Mouse (Mus musculus): ENCODE data around the gene Adamts7. TPM values are rescaled to one million over a fixed set of nuclear protein-coding genes. Genes with fewer than 3 reads are reported as not detected.

The Adamts7 gene
- polyA plus RNA-seq, 1 experiment from 2014 or later = 13.6 TPM

DNA sequence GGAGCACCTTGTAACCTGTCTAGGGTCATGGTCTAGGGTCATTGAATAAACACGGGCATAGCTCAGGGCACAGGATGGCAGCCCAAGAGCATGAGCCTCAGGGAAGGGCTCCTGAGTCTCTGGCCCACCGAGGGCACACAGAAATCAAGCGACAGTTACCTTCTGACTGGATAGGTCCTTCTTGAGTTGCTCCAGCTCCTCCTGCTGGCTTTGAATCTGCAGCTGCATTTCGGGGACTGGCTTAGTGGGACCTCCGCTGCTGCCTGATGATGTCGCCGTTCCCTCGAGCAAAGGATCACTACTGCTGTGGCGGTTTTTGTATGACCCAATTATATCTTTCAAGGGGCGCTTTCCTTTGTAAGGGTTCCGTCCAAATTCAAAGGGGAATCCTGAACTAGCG, 64.3 kb downstream of the Adamts7 start:
- H3K4me1 ChIP-seq = no peaks in the 10 kb centered on the region

DNA sequence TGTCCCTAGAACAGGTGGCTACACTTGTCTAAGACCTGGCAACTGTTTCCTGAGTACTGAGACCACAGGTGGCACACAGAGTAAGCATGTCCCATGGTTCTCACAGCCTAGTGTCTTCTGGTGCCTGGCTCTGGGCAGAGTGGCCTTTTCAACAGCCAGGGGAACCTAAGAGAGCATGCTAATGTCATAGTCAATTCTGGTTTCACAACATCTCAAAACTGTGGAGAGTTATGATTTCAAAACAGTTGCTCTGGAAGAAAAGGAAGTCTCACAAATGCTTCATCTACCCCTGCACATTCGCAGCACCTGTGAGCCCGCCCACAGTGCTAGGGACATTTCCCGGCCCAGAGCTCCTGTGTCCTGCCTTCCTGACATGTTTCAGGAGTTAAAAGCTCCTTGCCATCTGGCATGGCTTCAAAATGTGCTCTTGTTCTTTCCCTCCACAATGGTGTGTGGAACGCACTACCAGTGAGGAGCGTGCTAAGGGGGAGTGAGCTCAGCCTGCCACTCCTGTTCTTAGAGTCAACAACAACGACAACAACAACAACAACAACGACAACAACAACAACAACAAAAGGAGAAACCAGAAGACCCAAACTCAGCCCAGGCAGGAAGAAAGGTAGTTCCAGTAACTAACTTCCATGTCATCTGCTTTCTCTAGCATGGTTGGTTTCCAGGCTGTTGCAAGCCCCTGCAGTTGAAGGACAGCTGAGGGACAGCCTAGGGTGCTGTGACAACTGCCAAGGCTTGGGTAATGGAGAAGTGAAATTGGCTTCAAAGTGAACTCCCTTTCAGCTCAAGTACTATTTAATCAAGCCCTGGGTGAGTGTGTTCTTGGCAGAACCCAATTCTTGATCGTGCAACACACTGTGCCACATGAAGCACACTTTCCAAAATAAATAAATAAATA, 70.2 kb downstream of the Adamts7 start:
- Histone ChIP-seq H3K4me1 (no peaks in the 10 kb centered on the region), H3K36me3 (ENCODE audit: poor library complexity, severe bottlenecking) (no peaks in the 10 kb centered on the region), H3K27me3 (no peaks in the 10 kb centered on the region), H3K4me3 (no peak overlapping the region), H3K9ac (no peak overlapping the region), H3K4me2 (no peak overlapping the region), H3K27ac (no peak overlapping the region), H3K9me3 (replicated peaks) (no peaks in the 10 kb centered on the region)
- ATAC-seq = no peak
- WGBS = 94% methylated on average over 8 of the region's 8 CpGs

More for the DNA sequence above, 64.3 kb downstream of the Adamts7 start:
- H3K27ac ChIP-seq = no peak overlapping the region
- ATAC-seq = no peak
- H3K9me3 ChIP-seq (replicated peaks) = no peaks in the 10 kb centered on the region
- peaks cover 23% of the 10 kb centered on the region for H3K36me3 ChIP-seq (ENCODE audit: poor library complexity, severe bottlenecking)
- H3K27me3 ChIP-seq = no peaks in the 10 kb centered on the region
- no peak overlapping the region for H3K9ac ChIP-seq
- WGBS = 77% methylated on average over 12 of the region's 12 CpGs
- no peak overlapping the region for H3K4me3 ChIP-seq
- no peak overlapping the region for H3K4me2 ChIP-seq

DNA sequence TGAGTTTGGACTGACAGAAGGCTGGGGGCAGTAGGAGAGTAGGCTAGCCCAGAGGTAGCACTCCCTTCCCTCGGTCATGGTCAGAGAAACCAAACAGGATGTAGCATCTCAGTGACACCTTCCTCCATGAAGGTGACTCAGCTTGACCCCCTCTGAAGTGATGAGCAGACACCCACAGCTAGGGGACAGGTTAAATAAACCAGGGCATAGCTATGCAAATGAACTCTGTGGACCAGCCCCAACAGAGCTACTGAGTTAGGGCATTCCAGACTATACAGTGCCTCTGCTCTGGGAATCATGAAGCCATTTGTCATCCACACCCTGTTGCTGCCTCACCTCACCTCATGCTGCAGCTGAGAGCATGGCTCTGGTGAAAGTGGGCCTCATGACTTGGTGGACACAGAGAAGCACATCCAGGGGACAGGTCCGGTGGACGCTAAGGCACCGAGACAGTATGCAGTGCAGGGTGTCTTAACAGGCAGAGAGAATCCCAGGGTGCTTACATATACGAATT, 71.1 kb downstream of the Adamts7 start:
- WGBS = 92% methylated on average over 5 of the region's 5 CpGs
- no peaks in the 10 kb centered on the region for H3K27me3 ChIP-seq
- no peaks in the 10 kb centered on the region for H3K4me1 ChIP-seq
- H3K4me3 ChIP-seq = no peak overlapping the region
- no peak overlapping the region for H3K9ac ChIP-seq
- no peak overlapping the region for H3K4me2 ChIP-seq
- no peak overlapping the region for H3K27ac ChIP-seq
- H3K36me3 ChIP-seq (ENCODE audit: poor library complexity, severe bottlenecking) = no peaks in the 10 kb centered on the region
- H3K9me3 ChIP-seq (replicated peaks) = no peaks in the 10 kb centered on the region
- ATAC-seq = no peak

DNA sequence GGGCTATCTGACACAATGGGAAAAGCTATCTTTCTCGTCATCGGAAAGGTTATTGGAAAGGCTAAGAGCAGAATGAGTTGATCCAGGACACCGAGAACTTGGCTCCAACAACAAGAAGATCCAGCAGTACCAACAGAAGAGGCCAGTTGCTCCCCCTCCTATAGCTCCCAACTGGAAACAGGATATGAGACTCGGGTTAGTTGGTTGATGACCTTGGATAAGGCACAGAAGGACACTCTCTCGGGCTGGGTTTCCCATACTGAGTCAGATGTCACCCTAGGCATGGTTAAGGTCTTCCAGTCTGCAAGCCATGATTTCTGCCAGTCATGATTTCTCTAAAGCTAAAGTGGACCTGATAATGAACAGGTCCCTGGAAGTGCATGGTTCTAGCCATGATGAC, 71.9 kb downstream of the Adamts7 start:
- no peaks in the 10 kb centered on the region for H3K36me3 ChIP-seq (ENCODE audit: poor library complexity, severe bottlenecking)
- ATAC-seq = no peak
- no peak overlapping the region for H3K4me2 ChIP-seq
- H3K4me3 ChIP-seq = no peak overlapping the region
- no peak overlapping the region for H3K27ac ChIP-seq
- WGBS = 95% methylated on average over 5 of the region's 5 CpGs
- H3K9ac ChIP-seq = no peak overlapping the region
- no peaks in the 10 kb centered on the region for H3K27me3 ChIP-seq
- no peaks in the 10 kb centered on the region for H3K4me1 ChIP-seq
- H3K9me3 ChIP-seq (replicated peaks) = no peaks in the 10 kb centered on the region

DNA sequence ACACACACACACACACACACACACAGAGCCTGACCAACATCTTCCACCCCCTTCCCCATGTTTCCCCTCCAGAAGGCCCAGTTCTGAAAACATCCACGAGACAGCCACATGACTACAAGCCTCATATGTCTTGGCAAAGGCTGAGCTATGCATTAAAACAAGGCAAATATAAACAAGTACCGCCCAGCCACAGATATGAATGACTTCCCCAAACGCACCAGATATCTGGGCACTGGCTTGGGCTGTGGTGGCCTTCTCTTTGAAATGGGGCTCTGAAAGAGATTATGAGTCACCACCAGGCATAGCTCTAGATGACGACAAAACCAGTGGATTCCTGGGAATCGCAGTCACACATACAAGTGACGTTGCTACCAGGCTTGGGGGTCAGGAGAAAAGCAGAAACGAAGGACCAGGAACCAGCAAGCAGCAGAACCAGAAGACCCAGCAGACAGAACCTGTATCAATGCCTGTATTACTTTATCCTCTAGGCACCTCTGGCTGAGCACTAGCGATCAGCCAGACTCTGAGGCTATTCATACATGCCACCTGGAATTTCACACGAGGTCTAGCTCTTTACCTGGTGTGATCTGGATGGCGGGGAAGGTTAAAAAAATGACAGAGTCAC, 72.5 kb downstream of the Adamts7 start:
- H3K4me1 ChIP-seq = no peaks in the 10 kb centered on the region
- H3K9me3 ChIP-seq (replicated peaks) = no peaks in the 10 kb centered on the region
- no peak overlapping the region for H3K4me2 ChIP-seq
- ATAC-seq = no peak
- 90% methylated on average over 10 of the region's 10 CpGs for WGBS
- no peaks in the 10 kb centered on the region for H3K36me3 ChIP-seq (ENCODE audit: poor library complexity, severe bottlenecking)
- no peaks in the 10 kb centered on the region for H3K27me3 ChIP-seq
- H3K4me3 ChIP-seq = no peak overlapping the region
- H3K27ac ChIP-seq = no peak overlapping the region
- H3K9ac ChIP-seq = no peak overlapping the region

DNA sequence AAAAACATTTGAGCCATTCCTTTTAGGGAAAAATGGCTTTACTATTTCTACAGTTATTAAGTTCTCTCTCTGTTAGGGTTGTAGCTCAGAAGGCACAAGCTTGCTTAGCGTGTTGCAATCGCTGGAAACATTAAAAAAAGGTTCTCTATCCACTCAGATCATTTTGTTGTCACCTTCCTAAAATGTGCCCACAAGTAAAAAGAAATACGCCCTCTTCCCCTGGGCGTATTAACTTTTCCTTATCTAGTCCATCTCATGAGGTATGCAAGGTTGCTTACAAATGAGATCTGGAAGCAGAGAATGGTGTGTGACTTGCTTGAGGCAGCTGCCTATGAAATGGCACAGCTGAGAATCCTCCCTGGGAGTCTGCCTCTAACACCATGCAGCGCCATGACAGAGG, 73.9 kb downstream of the Adamts7 start:
- Histone ChIP-seq H3K27ac (no peak overlapping the region), H3K9ac (no peak overlapping the region), H3K9me3 (replicated peaks) (no peaks in the 10 kb centered on the region), H3K4me2 (no peak overlapping the region), H3K4me1 (no peaks in the 10 kb centered on the region), H3K27me3 (no peaks in the 10 kb centered on the region), H3K36me3 (ENCODE audit: poor library complexity, severe bottlenecking) (no peaks in the 10 kb centered on the region), H3K4me3 (no peak overlapping the region)
- 96% methylated on average over 5 of the region's 5 CpGs for WGBS
- no peak for ATAC-seq

DNA sequence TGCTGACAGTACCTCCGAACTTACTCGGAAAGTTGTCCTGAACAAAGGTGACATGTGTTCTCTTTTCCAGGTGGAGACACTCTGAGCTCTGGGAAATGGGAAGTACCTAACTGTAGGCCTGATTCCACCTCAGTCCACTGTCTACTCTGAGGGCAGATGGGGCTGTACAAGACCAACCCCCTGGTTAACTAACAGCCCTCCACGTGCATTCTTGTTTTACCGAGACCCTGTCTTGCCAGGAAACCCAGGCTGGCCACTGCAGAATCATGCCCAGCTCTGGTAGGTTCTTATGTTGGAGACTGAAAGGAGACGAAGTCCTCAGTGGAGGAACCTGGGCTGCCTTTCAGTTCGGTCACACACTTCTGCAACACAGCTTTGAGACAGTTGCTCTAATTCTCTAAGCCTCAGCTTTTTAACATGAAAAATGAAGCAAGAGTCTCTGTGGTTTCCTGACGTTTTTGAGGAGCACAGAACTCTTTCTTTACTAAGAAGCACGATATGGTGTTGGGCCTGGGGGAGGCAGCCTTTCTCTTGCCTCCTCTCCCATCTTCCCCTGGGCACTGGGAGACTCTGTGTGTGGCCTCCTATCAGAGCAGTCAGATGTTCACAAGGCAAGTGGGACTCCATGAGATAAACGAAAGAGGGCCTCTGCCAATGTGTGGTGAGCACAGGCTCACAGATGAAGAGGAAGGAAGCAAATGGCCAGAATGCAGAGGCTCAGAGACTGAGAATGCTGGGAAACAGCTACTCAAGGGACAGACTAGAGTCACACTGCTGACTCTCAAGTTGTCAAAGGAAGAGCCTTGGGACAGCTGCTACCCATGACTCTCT, 74.6 kb downstream of the Adamts7 start:
- Histone ChIP-seq H3K4me2 (no peak overlapping the region), H3K4me1 (no peaks in the 10 kb centered on the region), H3K9me3 (replicated peaks) (no peaks in the 10 kb centered on the region), H3K4me3 (no peak overlapping the region), H3K27ac (no peak overlapping the region), H3K27me3 (no peaks in the 10 kb centered on the region), H3K36me3 (ENCODE audit: poor library complexity, severe bottlenecking) (no peaks in the 10 kb centered on the region), H3K9ac (no peak overlapping the region)
- 84% methylated on average over 9 of the region's 9 CpGs for WGBS
- no peak for ATAC-seq

DNA sequence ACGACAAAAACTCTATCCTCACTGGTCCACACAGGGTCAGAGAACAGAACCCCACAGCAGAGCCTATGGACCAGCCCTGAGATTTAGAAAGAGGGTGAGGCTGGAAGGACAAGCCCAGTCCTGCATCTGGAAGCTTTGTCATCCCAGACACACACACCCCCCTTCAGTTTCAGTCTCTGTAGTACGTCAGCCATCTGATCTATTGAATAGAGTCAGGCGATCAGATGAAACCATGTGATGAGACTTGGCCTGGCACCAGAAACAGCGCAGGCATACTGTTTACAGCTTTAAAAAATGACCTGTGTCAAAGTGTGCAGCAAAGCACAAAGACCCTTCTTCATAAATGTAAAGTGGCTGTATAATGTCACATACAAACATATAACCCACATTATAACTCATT, 77.7 kb downstream of the Adamts7 start:
- Histone ChIP-seq H3K4me2 (no peak overlapping the region), H3K27ac (no peak overlapping the region), H3K27me3 (no peaks in the 10 kb centered on the region), H3K4me1 (no peaks in the 10 kb centered on the region), H3K9ac (no peak overlapping the region), H3K36me3 (ENCODE audit: poor library complexity, severe bottlenecking) (no peaks in the 10 kb centered on the region), H3K9me3 (replicated peaks) (no peaks in the 10 kb centered on the region), H3K4me3 (no peak overlapping the region)
- WGBS = 75% methylated on average over 4 of the region's 4 CpGs
- peak; percentile 56 for ATAC-seq

DNA sequence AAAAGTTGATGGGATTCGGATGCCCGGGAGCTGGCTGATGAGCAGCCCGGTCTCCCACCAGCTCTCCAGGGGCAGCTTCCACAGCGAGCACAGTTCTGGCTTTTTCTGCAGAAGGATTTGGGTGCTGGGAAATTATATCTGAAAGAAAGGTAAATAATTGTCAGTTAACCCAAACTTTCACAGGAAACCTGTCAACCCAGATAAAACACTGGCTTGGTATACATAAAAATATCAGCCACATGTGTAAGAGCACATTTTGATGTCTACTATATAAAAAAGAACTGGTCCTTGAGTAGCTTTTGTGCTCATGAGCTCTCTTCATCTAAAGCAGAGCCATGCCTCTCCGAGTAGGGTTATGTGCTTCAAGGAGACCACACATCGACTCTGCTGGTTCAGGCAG, 78.2 kb downstream of the Adamts7 start:
- no peaks in the 10 kb centered on the region for H3K9me3 ChIP-seq (replicated peaks)
- H3K36me3 ChIP-seq (ENCODE audit: poor library complexity, severe bottlenecking) = no peaks in the 10 kb centered on the region
- H3K27ac ChIP-seq = no peak overlapping the region

DNA sequence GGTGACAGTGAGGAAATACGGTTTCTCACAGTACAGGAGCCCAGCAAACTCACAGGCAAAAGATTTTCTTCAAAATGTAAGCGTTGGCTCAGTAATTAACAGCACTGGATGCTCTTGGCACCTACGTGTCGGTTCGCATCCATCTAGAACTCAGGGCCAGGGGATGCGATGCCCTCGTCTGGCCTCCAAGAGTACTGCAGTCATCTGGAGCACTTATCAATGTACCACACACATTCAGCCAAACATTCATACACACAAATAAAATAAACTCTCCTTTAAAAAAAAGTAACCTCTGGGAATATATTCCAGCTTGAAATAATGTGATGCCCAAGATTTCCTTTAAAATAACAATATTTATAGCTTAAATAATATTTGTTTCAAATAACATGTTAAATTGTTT, 78.7 kb downstream of the Adamts7 start:
- ATAC-seq = no peak
- Histone ChIP-seq H3K4me2 (no peak overlapping the region), H3K36me3 (ENCODE audit: poor library complexity, severe bottlenecking) (0 out of 2 replicates have a peak, but pooled peaks cover 4% of the 10 kb centered on the region), H3K4me3 (no peak overlapping the region), H3K27ac (no peak overlapping the region), H3K27me3 (no peaks in the 10 kb centered on the region), H3K9ac (no peak overlapping the region), H3K9me3 (replicated peaks) (no peaks in the 10 kb centered on the region), H3K4me1 (no peaks in the 10 kb centered on the region)
- 64% methylated on average over 7 of the region's 7 CpGs for WGBS

More for the DNA sequence above, 78.2 kb downstream of the Adamts7 start:
- no peak overlapping the region for H3K4me2 ChIP-seq
- no peak overlapping the region for H3K9ac ChIP-seq
- ATAC-seq = no peak
- H3K4me1 ChIP-seq = no peaks in the 10 kb centered on the region
- no peaks in the 10 kb centered on the region for H3K27me3 ChIP-seq
- H3K4me3 ChIP-seq = no peak overlapping the region
- 86% methylated on average over 6 of the region's 6 CpGs for WGBS

DNA sequence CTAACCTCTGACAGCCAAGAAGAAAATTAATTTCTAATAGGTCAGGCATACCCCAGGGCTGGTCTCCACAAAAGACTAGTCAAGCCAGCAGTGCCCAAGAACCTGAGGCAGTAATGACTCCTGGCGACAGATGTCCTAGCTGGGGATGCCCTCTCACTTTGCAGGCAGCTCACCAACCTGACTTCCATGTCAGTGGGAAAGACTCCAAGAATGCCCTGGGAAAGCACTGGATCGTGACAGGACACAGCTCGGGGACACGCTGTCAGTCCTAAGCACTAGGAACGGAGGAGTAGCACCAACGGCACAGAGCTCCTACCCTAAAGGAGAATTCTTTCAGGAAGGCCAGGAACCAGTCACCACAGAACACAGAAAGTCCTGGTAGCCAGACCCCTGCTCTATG, 79.4 kb downstream of the Adamts7 start:
- no peak for ATAC-seq
- WGBS = 97% methylated on average over 6 of the region's 6 CpGs
- H3K4me1 ChIP-seq = no peaks in the 10 kb centered on the region

DNA sequence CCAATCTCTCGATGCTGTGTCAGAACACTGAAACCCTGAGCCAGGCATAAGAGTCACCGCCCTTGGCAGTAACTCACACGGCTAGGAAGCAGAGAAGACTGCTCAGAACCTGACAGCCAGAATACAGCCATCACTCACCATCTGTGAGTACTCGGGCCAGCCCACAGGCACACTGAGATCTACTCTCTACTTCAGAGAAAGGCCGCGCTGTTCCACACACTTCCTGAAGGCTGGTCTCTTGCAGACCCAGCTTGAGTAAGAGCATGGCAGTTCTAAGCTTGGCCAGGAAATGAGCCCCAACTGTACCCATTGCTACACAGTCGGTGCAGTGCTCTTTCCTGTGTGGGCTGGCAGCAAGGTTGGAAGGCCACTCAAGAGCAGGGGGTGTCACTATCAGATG, 80.0 kb downstream of the Adamts7 start:
- H3K9ac ChIP-seq = no peak overlapping the region
- H3K27me3 ChIP-seq = no peaks in the 10 kb centered on the region
- no peaks in the 10 kb centered on the region for H3K4me1 ChIP-seq
- no peak overlapping the region for H3K4me2 ChIP-seq
- H3K27ac ChIP-seq = no peak overlapping the region
- ATAC-seq = no peak
- no peak overlapping the region for H3K4me3 ChIP-seq
- 91% methylated on average over 7 of the region's 7 CpGs for whole genome bisulfite sequencing
- H3K36me3 ChIP-seq (ENCODE audit: poor library complexity, severe bottlenecking) = 0 out of 2 replicates have a peak, but pooled peaks cover 15% of the 10 kb centered on the region
- H3K9me3 ChIP-seq (replicated peaks) = no peaks in the 10 kb centered on the region

More for the DNA sequence above, 79.4 kb downstream of the Adamts7 start:
- H3K36me3 ChIP-seq (ENCODE audit: poor library complexity, severe bottlenecking) = 0 out of 2 replicates have a peak, but pooled peaks cover 11% of the 10 kb centered on the region
- H3K4me2 ChIP-seq = no peak overlapping the region
- H3K9ac ChIP-seq = no peak overlapping the region
- H3K27ac ChIP-seq = no peak overlapping the region
- no peaks in the 10 kb centered on the region for H3K9me3 ChIP-seq (replicated peaks)
- H3K27me3 ChIP-seq = no peaks in the 10 kb centered on the region
- H3K4me3 ChIP-seq = no peak overlapping the region

Data from forebrain, embryonic 13.5 days (tissue).